Mouse (Mus musculus): Measurements from ENCODE around the gene Gon7.

Gon7 gene

GRCm38 (mm10) chr12:102757689-102758402, at the start of gene Gon7, which contains the start of the genes Gm28051 and Ubr7:
TSS of gene Gon7 (minus strand) at chr12:102757803.
TSS of gene Gm28051 (minus strand) at chr12:102757765.
TSS of gene Ubr7 (plus strand) at chr12:102757967.
- DNase-seq (ENCODE audit: low read depth, low spot score), result peak; percentile 97
- H3K27me3 ChIP-seq (ENCODE audit: control insufficient read depth, insufficient read depth, low read length, poor library complexity, severe bottlenecking), result no peaks in the 10 kb centered on the region
- H3K36me3 ChIP-seq (ENCODE audit: control insufficient read depth, insufficient read depth, low read length, poor library complexity, severe bottlenecking), result no peaks in the 10 kb centered on the region

DNA sequence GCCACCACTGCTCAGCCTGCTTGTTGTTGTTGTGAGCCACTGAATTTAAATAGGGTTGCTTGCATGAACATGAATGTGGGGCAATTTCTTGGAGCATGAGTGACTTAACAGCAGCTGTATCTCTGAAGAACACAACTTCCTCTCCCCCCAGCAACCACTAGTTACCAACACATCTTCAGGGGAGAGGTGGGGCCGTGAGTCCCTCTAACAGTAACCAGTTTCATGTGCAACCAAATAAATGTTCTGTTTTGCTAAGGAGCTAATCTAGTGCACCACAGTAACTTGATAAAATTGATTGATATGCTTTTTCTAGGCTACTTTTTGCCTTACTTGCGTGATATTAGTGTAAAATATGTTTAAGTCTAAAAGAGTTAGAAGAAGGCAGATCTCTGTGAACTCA, 41.9 kb upstream of the Gon7 start:
- no peak for DNase-seq (ENCODE audit: low read depth, low spot score)
- H3K27me3 ChIP-seq (ENCODE audit: control insufficient read depth, insufficient read depth, low read length, poor library complexity, severe bottlenecking), result no peaks in the 10 kb centered on the region
- peaks cover 2% of the 10 kb centered on the region; the same call in 1 of the 2 replicates for H3K36me3 ChIP-seq (ENCODE audit: control insufficient read depth, insufficient read depth, low read length, poor library complexity, severe bottlenecking)

DNA sequence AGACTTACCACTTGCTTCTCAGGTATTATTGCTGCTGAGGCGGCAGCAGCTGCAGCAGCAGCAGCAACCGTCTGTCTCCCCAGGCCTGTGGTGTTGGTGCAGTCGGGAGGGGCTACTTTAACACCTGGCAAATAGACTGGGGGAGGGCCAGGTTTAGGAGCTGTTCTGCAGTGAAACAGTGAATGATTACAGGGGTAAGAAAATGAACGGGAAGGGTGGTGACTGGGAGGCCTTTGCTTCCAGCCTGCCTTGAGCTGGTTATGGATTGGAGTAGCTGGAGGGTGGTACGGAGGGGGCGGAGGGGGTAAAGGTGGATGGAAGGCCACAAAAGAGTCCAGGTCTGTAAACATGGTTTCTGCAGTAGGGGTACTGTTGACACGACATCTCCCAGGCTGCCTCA, 30.3 kb upstream of the Gon7 start:
- no peaks in the 10 kb centered on the region for H3K27me3 ChIP-seq (ENCODE audit: control insufficient read depth, insufficient read depth, low read length, poor library complexity, severe bottlenecking)
- peaks cover 18% of the 10 kb centered on the region for H3K36me3 ChIP-seq (ENCODE audit: control insufficient read depth, insufficient read depth, low read length, poor library complexity, severe bottlenecking)
- DNase-seq (ENCODE audit: low read depth, low spot score), result no peak

DNA sequence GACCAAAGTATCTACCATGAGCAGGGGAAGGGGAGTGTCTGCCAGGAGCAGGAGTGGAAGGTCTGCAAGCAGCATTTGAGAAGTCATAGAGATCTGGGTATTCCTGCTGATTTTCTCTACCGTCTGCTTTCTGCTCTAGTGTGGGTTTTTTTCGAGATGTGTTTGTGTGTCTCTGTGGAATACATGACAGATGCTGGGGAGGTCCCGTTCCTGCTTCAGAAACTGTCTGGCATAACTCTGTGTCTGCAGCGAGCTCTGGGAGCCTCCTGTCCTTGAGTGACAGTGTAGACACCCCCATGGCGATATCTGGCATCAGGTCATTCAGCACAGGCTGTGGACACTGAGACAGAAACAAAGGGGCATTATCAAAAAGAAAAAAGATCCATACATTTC, 28.0 kb upstream of the Gon7 start:
- no peaks in the 10 kb centered on the region for H3K27me3 ChIP-seq (ENCODE audit: control insufficient read depth, insufficient read depth, low read length, poor library complexity, severe bottlenecking)
- peaks cover 18% of the 10 kb centered on the region for H3K36me3 ChIP-seq (ENCODE audit: control insufficient read depth, insufficient read depth, low read length, poor library complexity, severe bottlenecking)
- DNase-seq (ENCODE audit: low read depth, low spot score), result no peak

DNA sequence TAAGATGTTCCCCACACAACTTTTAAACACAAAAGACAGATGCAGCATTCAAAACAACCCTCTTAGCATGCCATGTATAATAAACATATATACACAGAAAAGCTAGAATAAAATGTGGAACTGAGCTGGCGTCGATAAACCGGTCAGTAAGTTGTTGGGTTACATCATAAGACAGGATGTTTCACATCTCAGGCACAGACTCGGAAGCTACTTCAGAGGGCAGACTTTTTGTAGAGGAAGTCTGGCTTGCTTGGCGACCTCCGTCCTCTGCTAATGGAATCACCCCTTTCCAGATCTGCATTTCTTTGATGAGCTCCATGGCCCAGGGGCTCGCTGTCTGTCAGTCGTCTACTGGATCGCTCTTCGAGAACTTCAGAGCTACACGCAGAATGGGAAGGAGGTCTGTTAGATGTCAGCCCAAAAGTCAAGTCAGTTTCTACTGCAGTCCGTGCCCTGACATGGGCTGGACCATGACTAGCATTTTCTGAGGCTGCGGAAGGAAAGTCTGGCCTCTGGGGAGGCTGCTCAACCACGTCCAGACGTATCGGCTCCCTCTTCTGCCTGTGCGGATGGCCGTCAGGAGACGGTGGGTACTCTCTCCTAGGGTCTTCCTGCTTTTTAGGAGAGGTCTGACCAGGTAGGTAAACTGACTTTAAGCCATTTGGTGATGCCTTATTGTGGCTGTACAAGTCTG, 27.4 kb upstream of the Gon7 start:
- H3K36me3 ChIP-seq (ENCODE audit: control insufficient read depth, insufficient read depth, low read length, poor library complexity, severe bottlenecking), result peaks cover 14% of the 10 kb centered on the region
- no peaks in the 10 kb centered on the region for H3K27me3 ChIP-seq (ENCODE audit: control insufficient read depth, insufficient read depth, low read length, poor library complexity, severe bottlenecking)
- DNase-seq (ENCODE audit: low read depth, low spot score), result no peak

DNA sequence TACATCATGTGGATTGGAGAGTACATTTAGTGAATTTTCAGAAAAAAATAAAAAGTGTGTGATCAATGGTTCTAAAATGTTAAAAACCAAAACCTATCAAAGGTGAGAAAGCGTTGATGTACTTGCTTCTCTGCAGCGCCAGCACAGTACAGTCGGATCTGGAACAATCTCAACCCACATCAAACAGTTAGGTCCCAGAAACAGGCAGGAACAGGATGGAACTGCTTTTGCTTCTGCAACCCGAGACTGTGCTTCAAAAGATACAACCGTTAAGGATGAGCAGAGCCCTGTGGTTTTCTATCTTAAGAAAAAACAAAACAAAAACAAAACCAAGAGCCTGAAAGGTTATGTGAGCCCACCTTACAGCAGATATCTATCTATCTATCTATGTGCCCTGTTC, 25.2 kb upstream of the Gon7 start:
- DNase-seq (ENCODE audit: low read depth, low spot score), result no peak
- H3K36me3 ChIP-seq (ENCODE audit: control insufficient read depth, insufficient read depth, low read length, poor library complexity, severe bottlenecking), result peaks cover 8% of the 10 kb centered on the region

GRCm38 (mm10) chr12:102779452-102779851, 21.8 kb upstream of the Gon7 start:
- Histone ChIP-seq H3K36me3 (ENCODE audit: control insufficient read depth, insufficient read depth, low read length, poor library complexity, severe bottlenecking) (peaks cover 9% of the 10 kb centered on the region; the same call in 1 of the 2 replicates), H3K27me3 (ENCODE audit: control insufficient read depth, insufficient read depth, low read length, poor library complexity, severe bottlenecking) (no peaks in the 10 kb centered on the region)
- DNase-seq (ENCODE audit: low read depth, low spot score), result peak; percentile 34

More for the DNA sequence above, 25.2 kb upstream of the Gon7 start:
- H3K27me3 ChIP-seq (ENCODE audit: control insufficient read depth, insufficient read depth, low read length, poor library complexity, severe bottlenecking), result no peaks in the 10 kb centered on the region

DNA sequence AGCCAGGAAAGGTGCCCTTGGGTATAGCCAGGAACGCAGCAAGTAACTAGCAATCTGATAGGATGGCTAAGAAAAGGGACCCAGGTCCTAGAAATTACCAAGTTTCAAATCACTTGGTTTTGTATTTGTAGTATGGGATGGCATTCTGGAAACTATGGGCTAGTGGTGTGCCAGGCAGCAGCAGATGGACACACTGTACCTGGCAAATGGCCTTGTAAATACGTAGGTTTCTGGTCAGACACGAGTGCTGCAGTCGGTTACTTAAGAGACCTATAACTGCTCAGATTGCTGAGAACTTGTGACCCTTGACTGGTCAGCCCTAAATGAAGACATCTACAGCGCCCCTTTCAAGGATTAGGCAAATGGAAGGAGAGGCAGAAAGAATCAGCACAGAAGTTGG, 20.5 kb upstream of the Gon7 start:
- no peaks in the 10 kb centered on the region for H3K27me3 ChIP-seq (ENCODE audit: control insufficient read depth, insufficient read depth, low read length, poor library complexity, severe bottlenecking)
- DNase-seq (ENCODE audit: low read depth, low spot score), result no peak
- peaks cover 9% of the 10 kb centered on the region; the same call in 1 of the 2 replicates for H3K36me3 ChIP-seq (ENCODE audit: control insufficient read depth, insufficient read depth, low read length, poor library complexity, severe bottlenecking)

DNA sequence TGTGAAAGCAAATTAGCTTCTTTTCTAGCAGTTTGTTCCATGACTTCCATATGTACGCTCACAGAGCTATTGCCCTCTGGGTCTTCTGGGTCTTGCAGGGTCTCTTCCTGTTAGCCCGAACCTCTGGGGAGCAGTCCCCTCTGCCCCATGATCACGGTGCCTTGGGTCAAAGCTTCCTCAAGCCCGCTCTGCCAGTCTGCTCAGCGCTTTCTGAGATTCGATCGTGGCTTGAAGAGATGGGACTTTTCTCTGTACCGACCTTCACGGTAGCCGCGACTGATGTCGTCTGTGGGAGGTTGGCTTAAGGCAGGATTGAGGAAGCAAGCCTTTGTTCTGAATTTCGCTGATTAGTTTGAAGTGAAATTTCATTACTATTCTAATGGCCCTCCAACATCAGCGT, 18.4 kb upstream of the Gon7 start:
- no peak for DNase-seq (ENCODE audit: low read depth, low spot score)
- Histone ChIP-seq H3K27me3 (ENCODE audit: control insufficient read depth, insufficient read depth, low read length, poor library complexity, severe bottlenecking) (no peaks in the 10 kb centered on the region), H3K36me3 (ENCODE audit: control insufficient read depth, insufficient read depth, low read length, poor library complexity, severe bottlenecking) (peaks cover 18% of the 10 kb centered on the region; the same call in 1 of the 2 replicates)

- H3K27me3 ChIP-seq (ENCODE audit: control insufficient read depth, insufficient read depth, low read length, poor library complexity, severe bottlenecking), result no peaks in the 10 kb centered on the region
- H3K36me3 ChIP-seq (ENCODE audit: control insufficient read depth, insufficient read depth, low read length, poor library complexity, severe bottlenecking), result peaks cover 29% of the 10 kb centered on the region; the same call in 1 of the 2 replicates
- DNase-seq (ENCODE audit: low read depth, low spot score), result no peak
Measured at GRCm38 (mm10) chr12:102772676-102773075, 15.1 kb upstream of the Gon7 start.

DNA sequence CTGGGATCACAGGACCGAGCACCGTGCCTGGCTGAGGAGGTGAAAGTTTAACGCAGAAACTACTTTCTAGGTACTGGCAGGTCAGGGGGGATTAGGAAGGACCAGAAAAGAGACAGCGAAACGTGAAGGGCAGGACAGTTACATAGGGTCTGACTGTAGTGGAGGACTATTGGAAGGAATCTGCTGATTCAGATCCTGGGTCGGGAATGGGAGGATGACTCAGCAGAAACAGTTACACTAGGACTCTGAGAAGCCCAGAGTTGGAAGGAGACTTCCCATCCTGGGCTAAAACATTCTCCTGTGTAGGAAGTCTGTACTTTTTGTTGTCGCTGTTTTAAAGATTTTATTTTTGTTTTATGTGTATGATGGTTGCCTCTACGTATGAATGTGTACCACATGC, 14.0 kb upstream of the Gon7 start:
- H3K27me3 ChIP-seq (ENCODE audit: control insufficient read depth, insufficient read depth, low read length, poor library complexity, severe bottlenecking), result no peaks in the 10 kb centered on the region

GRCm38 (mm10) chr12:102769000-102769399, 11.4 kb upstream of the Gon7 start:
- peak; percentile 46 for DNase-seq (ENCODE audit: low read depth, low spot score)
- peaks cover 23% of the 10 kb centered on the region; the same call in 1 of the 2 replicates for H3K36me3 ChIP-seq (ENCODE audit: control insufficient read depth, insufficient read depth, low read length, poor library complexity, severe bottlenecking)
- no peaks in the 10 kb centered on the region for H3K27me3 ChIP-seq (ENCODE audit: control insufficient read depth, insufficient read depth, low read length, poor library complexity, severe bottlenecking)

More for the DNA sequence above, 14.0 kb upstream of the Gon7 start:
- H3K36me3 ChIP-seq (ENCODE audit: control insufficient read depth, insufficient read depth, low read length, poor library complexity, severe bottlenecking), result peaks cover 31% of the 10 kb centered on the region; the same call in 1 of the 2 replicates
- DNase-seq (ENCODE audit: low read depth, low spot score), result no peak

GRCm38 (mm10) chr12:102763696-102764095, 6.1 kb upstream of the Gon7 start:
- DNase-seq (ENCODE audit: low read depth, low spot score), result no peak
- peaks cover 2% of the 10 kb centered on the region; the same call in 1 of the 2 replicates for H3K36me3 ChIP-seq (ENCODE audit: control insufficient read depth, insufficient read depth, low read length, poor library complexity, severe bottlenecking)
- no peaks in the 10 kb centered on the region for H3K27me3 ChIP-seq (ENCODE audit: control insufficient read depth, insufficient read depth, low read length, poor library complexity, severe bottlenecking)

GRCm38 (mm10) chr12:102761668-102762067, 4.1 kb upstream of the Gon7 start:
- H3K36me3 ChIP-seq (ENCODE audit: control insufficient read depth, insufficient read depth, low read length, poor library complexity, severe bottlenecking), result no peaks in the 10 kb centered on the region; the same call in 1 of the 2 replicates
- DNase-seq (ENCODE audit: low read depth, low spot score), result no peak
- no peaks in the 10 kb centered on the region for H3K27me3 ChIP-seq (ENCODE audit: control insufficient read depth, insufficient read depth, low read length, poor library complexity, severe bottlenecking)

DNA sequence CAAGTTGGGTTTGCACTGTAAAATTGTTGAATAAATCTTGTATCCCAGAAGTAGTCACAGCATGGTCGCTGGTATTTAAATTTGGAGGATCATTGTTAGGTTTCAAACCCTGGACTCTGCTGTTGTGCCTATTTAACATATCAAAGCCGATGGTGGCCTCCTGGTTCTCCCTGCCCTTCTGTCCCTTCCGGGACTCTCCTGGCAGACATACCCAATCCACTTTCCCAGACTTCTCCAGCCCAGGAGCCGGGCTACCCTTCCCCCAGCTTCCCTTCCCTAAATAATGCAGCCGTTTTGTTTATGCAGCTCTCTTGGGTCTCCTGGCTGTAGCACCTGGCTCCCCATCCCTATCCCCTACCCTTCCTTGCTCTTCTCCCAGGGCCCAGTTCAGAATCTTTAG, 1.3 kb upstream of the Gon7 start:
- no peak for DNase-seq (ENCODE audit: low read depth, low spot score)
- Histone ChIP-seq H3K27me3 (ENCODE audit: control insufficient read depth, insufficient read depth, low read length, poor library complexity, severe bottlenecking) (no peaks in the 10 kb centered on the region), H3K36me3 (ENCODE audit: control insufficient read depth, insufficient read depth, low read length, poor library complexity, severe bottlenecking) (no peaks in the 10 kb centered on the region)
